Mouse (Mus musculus): ENCODE results near the gene Dchs2.
"Not testable (repeated sequence)": the region's sequence is repeated elsewhere in the genome, so short reads cannot be mapped to it uniquely, and the experiment has no call there.

Dchs2 gene

GRCm38 (mm10) chr3:83127726-83128448 is at the start of gene Dchs2:
Dchs2 (plus strand) TSS chr3:83127948.
- DNase-seq = no peak

- DNase-seq = no peak
Measured at GRCm38 (mm10) chr3:83080567-83081055, 47.1 kb upstream of the Dchs2 start.

- DNase-seq = no peak
Measured at GRCm38 (mm10) chr3:83097586-83097985, 30.2 kb upstream of the Dchs2 start.

- DNase-seq = no peak
Measured at GRCm38 (mm10) chr3:83098546-83099034, 29.2 kb upstream of the Dchs2 start.

- DNase-seq = no peak
Measured at GRCm38 (mm10) chr3:83099139-83099538, 28.6 kb upstream of the Dchs2 start.

GRCm38 (mm10) chr3:83099651-83100050 is 28.1 kb upstream of the Dchs2 start:
- DNase-seq = no peak

- no peak for DNase-seq
Measured at GRCm38 (mm10) chr3:83102286-83102685, 25.5 kb upstream of the Dchs2 start.

- DNase-seq = no peak
Measured at GRCm38 (mm10) chr3:83110163-83110562, 17.6 kb upstream of the Dchs2 start.

- no peak for DNase-seq
Measured at GRCm38 (mm10) chr3:83111485-83112261, 16.1 kb upstream of the Dchs2 start.

- no peak for DNase-seq
Measured at GRCm38 (mm10) chr3:83112869-83113268, 14.9 kb upstream of the Dchs2 start.

GRCm38 (mm10) chr3:83114946-83115345 is 12.8 kb upstream of the Dchs2 start:
- DNase-seq = no peak

- DNase-seq = no peak
Measured at GRCm38 (mm10) chr3:83117592-83117991, 10.2 kb upstream of the Dchs2 start.

- not testable (repeated sequence) for DNase-seq
Measured at GRCm38 (mm10) chr3:83123945-83124344, 3.8 kb upstream of the Dchs2 start.

- DNase-seq = no peak
Measured at GRCm38 (mm10) chr3:83127088-83127725, 541 bp upstream of the Dchs2 start.

GRCm38 (mm10) chr3:83128449-83128922 is 738 bp downstream of the Dchs2 start:
- DNase-seq = no peak

GRCm38 (mm10) chr3:83129151-83129550 is 1.4 kb downstream of the Dchs2 start:
- DNase-seq = no peak

GRCm38 (mm10) chr3:83136413-83136812 is 8.7 kb downstream of the Dchs2 start:
- no peak for DNase-seq

GRCm38 (mm10) chr3:83138820-83139219 is 11.1 kb downstream of the Dchs2 start:
- no peak for DNase-seq

- DNase-seq = no peak
Measured at GRCm38 (mm10) chr3:83145610-83146009, 17.9 kb downstream of the Dchs2 start.

GRCm38 (mm10) chr3:83147273-83148054 is 19.7 kb downstream of the Dchs2 start:
- DNase-seq = no peak

GRCm38 (mm10) chr3:83148055-83148447 is 20.3 kb downstream of the Dchs2 start:
- DNase-seq = no peak

GRCm38 (mm10) chr3:83148508-83148907 is 20.8 kb downstream of the Dchs2 start:
- DNase-seq = no peak
